Mouse (Mus musculus): ENCODE measurements around the gene Slc12a8.

Slc12a8 gene

DNA sequence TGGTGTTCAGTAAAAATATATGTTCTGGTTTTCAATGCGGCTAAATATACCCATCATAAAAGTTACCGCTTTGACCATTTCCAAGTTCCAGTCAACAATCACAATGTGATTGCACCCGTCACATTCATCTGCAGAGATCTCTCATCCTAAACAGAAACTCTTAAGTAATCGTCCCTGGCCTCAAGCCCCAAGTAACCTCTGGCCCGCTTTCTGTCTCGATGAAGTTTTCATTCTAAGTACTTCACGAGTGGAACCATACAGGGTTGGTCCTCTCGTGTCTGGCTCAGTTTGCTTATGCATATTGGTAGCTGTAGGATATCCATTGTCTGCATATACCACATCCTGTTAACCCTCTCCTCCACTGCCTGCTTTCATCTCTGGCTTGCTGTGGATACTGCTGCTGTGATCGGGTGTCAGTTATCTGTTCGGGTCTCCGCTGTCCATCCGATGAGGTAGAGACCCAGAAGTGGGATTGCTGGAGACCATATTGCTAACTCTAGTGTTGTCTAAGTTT, 181.2 kb downstream of the Slc12a8 start:
- no peak for DNase-seq (ENCODE audit: low spot score)

DNA sequence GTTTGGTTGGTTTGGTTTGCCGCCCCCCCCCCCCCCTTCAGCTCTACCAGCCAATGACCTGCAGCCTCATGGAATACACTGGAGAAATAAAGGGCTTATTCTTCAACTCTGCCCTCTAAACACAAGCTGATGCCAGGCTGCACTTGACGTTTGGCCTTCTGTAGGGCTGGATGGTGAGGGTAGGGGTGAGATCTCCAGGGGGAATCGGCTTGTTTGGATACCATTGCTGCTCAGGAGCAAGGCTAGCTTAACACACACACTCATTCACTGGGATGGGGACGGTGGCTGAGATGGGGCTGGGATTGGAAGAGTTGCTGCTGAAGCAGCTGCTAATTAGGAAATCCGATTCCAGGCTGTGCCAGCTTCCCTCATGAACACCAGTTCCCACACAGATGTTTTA, 183.5 kb downstream of the Slc12a8 start:
- no peak for DNase-seq (ENCODE audit: low spot score)

DNA sequence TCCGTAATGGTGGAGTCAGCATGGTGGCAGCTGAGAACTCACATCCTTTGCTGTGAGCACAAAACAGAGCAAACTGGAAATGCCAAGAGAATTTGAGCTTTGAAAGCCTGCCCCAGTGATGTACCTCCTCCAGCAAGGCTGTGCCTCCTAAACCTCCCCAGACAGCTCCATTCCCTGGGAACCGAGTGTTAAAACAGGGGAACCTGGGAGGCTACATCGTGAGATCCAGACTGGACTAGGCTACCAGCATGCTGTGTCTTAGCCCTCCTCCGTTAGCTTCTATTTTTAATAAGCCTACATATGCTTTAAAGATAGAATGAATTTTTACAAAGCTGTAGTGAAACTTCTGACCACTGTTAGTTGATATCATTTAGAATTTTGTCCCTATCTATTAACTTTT, 184.7 kb downstream of the Slc12a8 start:
- DNase-seq (ENCODE audit: low spot score): no peak

DNA sequence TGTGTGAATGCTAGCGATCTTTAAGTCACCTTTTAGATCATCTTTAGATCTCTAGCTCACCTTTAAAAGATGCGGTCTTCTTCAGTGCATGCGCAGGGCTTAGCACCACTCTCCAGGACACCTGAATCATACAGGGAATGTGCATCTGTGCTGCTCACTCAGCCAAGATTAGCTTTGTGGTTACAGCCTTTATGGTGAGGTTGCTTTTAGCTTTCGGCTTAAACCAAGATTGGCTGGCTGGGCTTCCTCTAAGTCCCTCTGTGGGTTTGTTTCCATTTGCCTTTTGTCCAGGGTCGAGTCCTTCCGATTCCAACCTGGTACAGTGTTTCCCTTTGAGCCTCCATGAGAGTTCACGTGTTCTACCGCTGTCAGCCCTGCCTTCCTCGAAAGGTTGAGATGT, 187.2 kb downstream of the Slc12a8 start:
- DNase-seq (ENCODE audit: low spot score): no peak

DNA sequence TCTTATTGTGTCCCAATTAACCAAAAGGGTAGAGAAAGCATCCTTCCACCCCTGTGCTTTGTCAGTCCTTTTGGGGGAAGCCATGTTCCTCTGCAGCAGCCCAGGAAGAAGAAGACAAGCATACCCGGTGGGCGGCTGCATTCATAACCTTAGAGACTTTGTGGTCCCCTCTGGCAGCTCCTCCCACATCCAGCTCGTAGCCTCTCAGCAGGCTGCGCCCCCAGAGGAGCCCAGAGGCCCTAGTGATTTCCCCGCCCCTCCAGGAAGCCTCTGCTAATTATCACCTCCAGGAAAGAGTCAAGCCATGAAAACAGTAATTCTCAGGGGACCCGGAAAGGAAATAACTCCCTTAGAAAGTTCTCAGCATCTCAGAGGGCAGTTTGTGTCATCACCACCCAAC, 188.1 kb downstream of the Slc12a8 start:
- DNase-seq (ENCODE audit: low spot score): no peak

DNA sequence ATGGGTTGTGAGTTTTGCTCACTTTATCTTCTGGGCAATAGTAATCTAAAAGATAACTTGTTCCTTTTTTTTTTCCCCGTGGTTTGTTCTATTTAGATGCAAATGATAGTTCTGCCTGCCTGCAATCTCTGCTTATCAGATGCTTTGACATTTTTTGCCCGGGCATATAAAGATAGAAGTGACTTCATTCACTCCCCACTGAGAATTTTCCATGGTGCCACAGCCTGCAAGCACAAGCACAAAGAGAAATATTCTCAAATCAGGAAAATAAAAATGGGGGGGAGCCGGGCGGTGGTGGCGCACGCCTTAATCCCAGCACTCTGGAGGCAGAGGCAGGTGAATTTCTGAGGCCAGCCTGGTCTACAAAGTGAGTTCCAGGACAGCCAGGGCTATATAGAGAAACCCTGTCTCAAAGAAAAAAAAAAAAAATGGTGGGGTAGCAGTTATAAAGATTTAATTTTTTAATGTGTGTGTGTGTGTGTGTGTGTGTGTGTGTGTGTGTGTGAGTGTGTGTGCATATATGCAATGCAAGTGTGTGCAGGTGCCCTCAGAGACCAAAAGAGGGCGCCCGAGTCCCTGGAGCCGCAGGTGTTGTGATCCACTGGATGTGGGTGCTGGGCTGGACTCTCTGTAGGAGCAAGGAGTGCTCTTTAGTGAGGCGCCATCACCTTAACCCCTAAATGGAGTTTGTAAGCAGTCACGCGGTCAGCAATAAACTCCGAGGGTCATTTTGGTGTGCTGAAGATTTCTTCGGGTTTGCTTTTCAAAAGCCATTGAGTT, 189.2 kb downstream of the Slc12a8 start:
- no peak for DNase-seq (ENCODE audit: low spot score)

DNA sequence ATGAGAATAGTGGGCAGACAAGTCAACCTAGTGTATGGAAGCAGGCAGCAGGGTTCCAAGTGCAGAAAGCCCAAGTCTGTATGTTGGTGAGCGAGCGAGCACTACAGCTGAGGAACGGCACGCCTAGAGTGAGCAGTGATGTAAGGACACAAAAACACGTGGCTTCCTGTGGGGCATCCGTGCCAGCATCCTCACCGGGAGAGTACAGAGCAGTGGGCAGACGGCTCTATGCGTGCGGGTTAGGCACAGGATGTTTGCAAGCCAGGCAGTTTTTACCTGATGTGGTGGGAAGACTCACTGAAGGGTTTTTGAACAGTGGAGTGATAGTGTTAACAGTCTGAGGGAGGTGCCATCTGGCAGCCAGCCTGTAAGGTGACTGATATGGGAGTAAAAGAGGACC, 190.9 kb downstream of the Slc12a8 start:
- DNase-seq (ENCODE audit: low spot score): no peak

DNA sequence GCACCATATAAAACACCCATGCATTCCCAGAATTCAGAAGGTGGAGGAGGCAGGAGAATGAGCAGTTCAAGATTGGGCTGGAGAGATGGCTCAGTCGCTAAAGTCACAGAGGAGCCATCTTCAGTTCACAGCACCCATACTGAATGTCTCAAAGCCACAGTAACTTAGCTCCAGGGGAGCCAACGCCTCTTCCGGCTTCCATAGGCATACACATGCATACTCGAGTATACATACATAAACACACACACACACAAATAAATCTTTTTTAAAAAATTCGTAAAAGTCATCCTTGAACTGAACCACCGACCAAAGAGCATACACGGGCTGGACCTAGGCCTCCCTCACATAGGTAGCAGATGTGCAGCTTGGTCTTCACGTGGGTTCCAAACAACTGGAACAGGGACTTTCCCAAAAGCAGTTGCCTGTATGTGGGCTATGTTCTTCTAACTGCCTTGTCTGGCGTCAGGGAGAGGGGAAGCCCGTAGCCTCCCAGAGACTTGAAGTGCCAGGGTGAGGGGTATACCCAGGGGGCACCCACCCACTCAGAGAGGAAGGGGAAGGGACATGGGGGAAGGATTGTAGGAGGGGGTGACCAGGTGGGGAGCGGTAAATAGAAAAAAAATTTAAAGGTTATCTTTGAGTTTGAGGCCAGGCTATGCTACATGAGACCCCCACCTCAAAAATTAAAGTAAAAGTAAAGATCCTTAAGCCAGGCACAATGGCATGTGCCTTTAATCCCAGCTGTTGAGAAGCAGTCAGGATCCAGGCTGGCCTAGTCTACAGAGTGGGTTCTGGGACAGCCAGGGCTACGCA, 191.7 kb downstream of the Slc12a8 start:
- DNase-seq (ENCODE audit: low spot score): no peak
